Comparison of ENCODE assay signal across 8 mouse cellular contexts in genomic region chr10:25488456-25488855, GRCm38 (mm10). TPM values are rescaled to one million over a fixed set of nuclear protein-coding genes. Genes with fewer than 3 reads are reported as not detected.
A peak's percentile ranks its signal among the peaks of the same experiment; 100 is the strongest.
DNase-seq lines count a peak whose midpoint lies in the region; ATAC-seq and TF ChIP-seq lines count a peak whose summit lies in the region.

No protein-coding gene starts in this region.

- peak; percentile 41 for TF ChIP-seq CTCF in C2C12 (IDR thresholded peaks at IDR 0.05; ENCODE audit: control insufficient read depth, insufficient read depth, insufficient read length)
- TF ChIP-seq CTCF in thymus, adult 2 months (IDR thresholded peaks at IDR 0.05; ENCODE audit: borderline replicate concordance, control insufficient read depth, extremely low read depth, insufficient read depth, low read length, poor library complexity) = no peak

- H3K79me3 ChIP-seq in C2C12 (ENCODE audit: low read depth) = no peaks in the 10 kb centered on the region

- no peaks in the 10 kb centered on the region for H3K79me2 ChIP-seq in C2C12 (ENCODE audit: control insufficient read depth, insufficient read depth)

- H3K27me3 ChIP-seq in C2C12 (ENCODE audit: control insufficient read depth, insufficient read depth, insufficient read length) = no peaks in the 10 kb centered on the region
- H3K27me3 ChIP-seq in kidney, embryonic 14.5 days (ENCODE audit: control insufficient read depth, insufficient read depth, low read length) = no peaks in the 10 kb centered on the region
- H3K27me3 ChIP-seq in limb, embryonic 13.5 days = no peaks in the 10 kb centered on the region
- no peaks in the 10 kb centered on the region for H3K27me3 ChIP-seq in neural tube, embryonic 12.5 days (replicated peaks)
- H3K27me3 ChIP-seq in thymus, adult 2 months (ENCODE audit: control insufficient read depth, insufficient read depth, low read length) = no peaks in the 10 kb centered on the region

- no peak overlapping the region for H3K27ac ChIP-seq in kidney, embryonic 14.5 days (ENCODE audit: low read depth, low read length)
- no peak overlapping the region; the same call in 1 of the 2 replicates for H3K27ac ChIP-seq in limb, embryonic 13.5 days
- no peak overlapping the region for H3K27ac ChIP-seq in neural tube, embryonic 12.5 days
- no peak overlapping the region for H3K27ac ChIP-seq in thymus, adult 2 months (ENCODE audit: control insufficient read depth, insufficient read depth, low read length)

- no peak overlapping the region for H3K4me2 ChIP-seq in kidney, embryonic 14.5 days (replicated peaks; ENCODE audit: low read depth, low read length)
- no peak overlapping the region for H3K4me2 ChIP-seq in limb, embryonic 13.5 days (replicated peaks)
- no peak overlapping the region for H3K4me2 ChIP-seq in neural tube, embryonic 12.5 days (replicated peaks)

- peak; percentile 50 to 73 for DNase-seq in cerebellum, postnatal 25 days
- peak; percentile 35 to 40 for DNase-seq in gastrocnemius, adult 8-10 months (ENCODE audit: low spot score in 2 of 2)
- peak; percentile 73 for DNase-seq in thymus, adult 2 months

- no peak overlapping the region for H3ac ChIP-seq in C2C12 (ENCODE audit: control insufficient read depth, insufficient read length, low read depth)

- H3K36me3 ChIP-seq in C2C12 (ENCODE audit: control insufficient read depth, insufficient read depth) = peaks cover 86% of the 10 kb centered on the region
- peaks cover 5% of the 10 kb centered on the region for H3K36me3 ChIP-seq in kidney, embryonic 14.5 days (ENCODE audit: control insufficient read depth, insufficient read depth, low read length)
- peaks cover 36% of the 10 kb centered on the region for H3K36me3 ChIP-seq in limb, embryonic 13.5 days
- no peaks in the 10 kb centered on the region for H3K36me3 ChIP-seq in neural tube, embryonic 12.5 days
- H3K36me3 ChIP-seq in thymus, adult 2 months (ENCODE audit: control insufficient read depth, insufficient read depth, low read length) = peaks cover 4% of the 10 kb centered on the region; the same call in 1 of the 2 replicates

- H3K4me3 ChIP-seq in C2C12 (ENCODE audit: insufficient read depth, poor library complexity, severe bottlenecking) = no peak overlapping the region
- H3K4me3 ChIP-seq in kidney, embryonic 14.5 days (ENCODE audit: low read length) = no peak overlapping the region
- H3K4me3 ChIP-seq in limb, embryonic 13.5 days = no peak overlapping the region
- H3K4me3 ChIP-seq in neural tube, embryonic 12.5 days = no peak overlapping the region
- H3K4me3 ChIP-seq in thymus, adult 2 months (ENCODE audit: control insufficient read depth, insufficient read depth, low read length) = no peak overlapping the region

- no peaks in the 10 kb centered on the region for H3K9me3 ChIP-seq in kidney, embryonic 14.5 days (ENCODE audit: control insufficient read depth, low read length)
- H3K9me3 ChIP-seq in limb, embryonic 13.5 days = no peaks in the 10 kb centered on the region
- no peaks in the 10 kb centered on the region for H3K9me3 ChIP-seq in neural tube, embryonic 12.5 days

- peak; percentile 54 for ATAC-seq in activated CD4-positive, CD25-positive, alpha-beta regulatory T cell, adult 4 months
- peak; percentile 57; the same call in 1 of the 2 replicates for ATAC-seq in kidney, embryonic 14.5 days (ENCODE audit: low FRiP score, low TSS enrichment)
- 0 out of 2 replicates have a peak, but pooled peaks have one; percentile 59 for ATAC-seq in limb, embryonic 13.5 days (ENCODE audit: low FRiP score, low read depth)
- peak; percentile 78 for ATAC-seq in neural tube, embryonic 12.5 days (ENCODE audit: low FRiP score, low read depth)

- 10% methylated on average over 1 of the region's 1 CpGs for WGBS in kidney, embryonic 14.5 days
- 16% methylated on average over 1 of the region's 1 CpGs for WGBS in limb, embryonic 13.5 days
- 17% methylated on average over 1 of the region's 1 CpGs for WGBS in neural tube, embryonic 12.5 days
- 42% methylated on average over 1 of the region's 1 CpGs for WGBS in thymus, adult 2 months

- no peak for TF ChIP-seq POLR2A in thymus, adult 2 months (IDR thresholded peaks at IDR 0.05; ENCODE audit: control insufficient read depth, extremely low read depth, insufficient read depth, low read length, poor library complexity)

- H3K4me1 ChIP-seq in kidney, embryonic 14.5 days (ENCODE audit: control insufficient read depth, insufficient read depth, low read length) = no peaks in the 10 kb centered on the region
- H3K4me1 ChIP-seq in limb, embryonic 13.5 days = no peaks in the 10 kb centered on the region
- H3K4me1 ChIP-seq in neural tube, embryonic 12.5 days = no peaks in the 10 kb centered on the region
- H3K4me1 ChIP-seq in thymus, adult 2 months (replicated peaks; ENCODE audit: control insufficient read depth, insufficient read depth, low read length) = no peaks in the 10 kb centered on the region

- H3K9ac ChIP-seq in kidney, embryonic 14.5 days (ENCODE audit: low read depth, low read length) = no peak overlapping the region
- H3K9ac ChIP-seq in limb, embryonic 13.5 days = no peak overlapping the region
- no peak overlapping the region for H3K9ac ChIP-seq in neural tube, embryonic 12.5 days

TF ChIP-seq in C2C12, 6 proteins besides CTCF, POLR2A, EP300 and RAD21:
- no peak for TF ChIP-seq FOSL1 (IDR thresholded peaks at IDR 0.05; ENCODE audit: insufficient read depth, low read length, poor library complexity, severe bottlenecking)
- TF ChIP-seq MAX (IDR thresholded peaks at IDR 0.05) = peak; percentile 69

RNA-seq across cellular contexts. Expression of gene Smlr1, which starts 47.6 kb away (rescaled TPM):
- polyA plus RNA-seq in C2C12 (2012; fragmentation: generic; extraction: Trizol) = not detected
- polyA plus RNA-seq in activated CD4-positive, CD25-positive, alpha-beta regulatory T cell, adult 4 months (2017; shearing (Covaris generic)) = not detected
- total RNA-seq in gastrocnemius, adult 8-10 months (2022) = not detected
- not detected in 2 replicates for polyA plus RNA-seq in kidney, embryonic 14.5 days (2014; fragmentation: Nextera tagmentation; extraction: Ambion mirVana)
- not detected in 2 replicates for polyA plus RNA-seq in limb, embryonic 13.5 days (2015; fragmentation: Nextera tagmentation; extraction: Ambion mirVana)
- polyA plus RNA-seq in neural tube, embryonic 12.5 days (2016; fragmentation: Nextera tagmentation; extraction: Ambion mirVana) = not detected in 2 replicates
- not detected in 2 replicates for polyA plus RNA-seq in thymus, adult 2 months (2012; rRNA removed)
